Mouse (Mus musculus) heart, adult 2 months (tissue): Measurements from ENCODE around the gene Gpr1.

Experiments used
- CTCF ChIP-seq: fragments of 200-600 bp; IDR thresholded peaks from 2 replicates; pipeline ENCODE4 v1.8.1; 2022; ENCODE audit warnings: antibody characterized with exemption, mild to moderate bottlenecking, moderate library complexity
- POLR2A ChIP-seq: fragments of 200-500 bp; IDR thresholded peaks from 2 replicates; pipeline ENCODE4 v1.6.1; 2011; ENCODE audit warnings: mild to moderate bottlenecking, low read depth, low read length, control low read depth; ENCODE audit not compliant: insufficient read depth

DNA sequence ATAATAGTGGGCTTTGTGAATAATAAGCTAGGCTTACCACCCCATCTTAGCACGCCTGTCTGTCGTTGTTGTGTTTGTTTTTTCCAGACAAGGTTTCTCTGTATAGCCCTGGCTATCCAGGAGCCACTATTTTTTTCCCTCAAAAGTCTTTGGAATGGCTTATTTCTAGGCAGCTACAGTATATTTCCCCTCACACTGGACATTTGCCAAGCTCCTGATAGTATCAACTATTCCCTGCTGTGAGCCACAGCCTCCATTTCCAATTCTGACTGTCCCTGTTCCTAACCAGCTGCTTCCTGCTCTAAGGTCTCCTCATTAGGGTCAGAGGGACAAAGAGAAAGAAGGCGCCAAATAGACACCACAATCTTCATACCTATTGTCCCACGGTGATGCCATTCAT, 40.8 kb upstream of the Gpr1 start:
- no peak for TF ChIP-seq CTCF
- TF ChIP-seq POLR2A = no peak
